Mouse (Mus musculus) gastrocnemius, adult 2 months (tissue): ENCODE results near the gene Tfap2b. TPM values are rescaled to one million over a fixed set of nuclear protein-coding genes. Genes with fewer than 3 reads are reported as not detected.

ENCODE experiments used
- DNase-seq: peaks from one replicate; pipeline ENCODE4 v3.0.0; 2022
- H3K27ac ChIP-seq: fragments of 200-600 bp; 2 replicates; pipeline ENCODE4 v1.8.1; 2022; ENCODE audit warnings: mild to moderate bottlenecking
- H3K4me3 ChIP-seq: fragments of 200-600 bp; 2 replicates; pipeline ENCODE4 v1.8.1; 2022; ENCODE audit warnings: mild to moderate bottlenecking, moderate library complexity
- CTCF ChIP-seq: fragments of 200-600 bp; IDR thresholded peaks from 2 replicates; pipeline ENCODE4 v1.8.1; 2022; ENCODE audit warnings: antibody characterized with exemption, mild to moderate bottlenecking, moderate library complexity
- intact Hi-C: fragments of 180-260 bp; cut with DNase I; formaldehyde crosslinking; loops from one replicate; pipeline ENCODE4 v1.15.1; 2025
- total RNA-seq, 2 experiments: library from RNA; stranded (reverse); gene quantifications; 2 replicates each; pipeline ENCODE4 v1.2.3; 2021

Tfap2b gene
- total RNA-seq, 2 experiments from 2014 or later: not detected

DNA sequence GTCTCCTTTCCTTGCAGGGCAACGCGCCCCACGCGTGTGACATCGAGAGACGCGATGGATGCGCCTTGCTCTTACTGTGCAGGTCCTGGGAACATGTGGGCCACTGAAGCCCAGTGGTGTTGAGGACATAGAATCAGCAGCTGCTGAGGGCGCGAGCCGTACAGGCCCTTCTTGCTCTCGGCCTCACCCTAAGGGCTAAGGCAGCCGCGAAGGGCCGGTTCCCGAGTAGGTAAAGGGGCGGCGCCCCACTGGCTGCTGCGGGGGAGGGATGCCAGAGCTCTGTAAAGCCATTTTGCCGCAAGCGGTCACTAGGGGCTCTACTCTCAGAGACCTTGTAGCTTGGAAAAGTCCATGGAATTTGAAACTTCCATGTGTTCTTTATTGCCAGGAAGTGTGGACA lies 27.9 kb downstream of the Tfap2b start:
- H3K27ac ChIP-seq: no peak overlapping the region
- intact Hi-C loops: no loop called here
- no peak for DNase-seq
- H3K4me3 ChIP-seq: no peak overlapping the region
- TF ChIP-seq CTCF: no peak

DNA sequence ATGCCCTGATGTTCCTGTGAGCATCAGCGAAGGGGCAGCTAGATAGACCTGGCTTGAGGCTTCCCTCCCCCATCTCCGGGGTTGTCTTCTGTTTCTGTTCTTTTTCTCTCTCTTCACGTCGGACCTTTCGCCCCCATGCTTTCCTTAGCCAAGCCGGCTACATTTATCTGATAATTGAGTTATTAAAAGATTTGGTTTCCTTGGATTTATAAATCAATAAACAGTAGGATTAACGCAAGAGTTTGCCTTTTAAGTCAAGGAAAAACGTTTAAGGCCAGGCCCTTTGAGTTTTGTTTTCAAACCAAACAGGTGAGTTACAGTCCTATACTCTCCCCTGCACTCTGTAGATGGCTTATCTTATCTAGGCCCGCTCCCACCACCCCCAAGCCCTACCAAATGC lies 28.3 kb downstream of the Tfap2b start:
- Histone ChIP-seq H3K4me3 (no peak overlapping the region), H3K27ac (no peak overlapping the region)
- TF ChIP-seq CTCF: no peak
- intact Hi-C loops: no loop called here
- no peak for DNase-seq

- Histone ChIP-seq H3K27ac (no peak overlapping the region), H3K4me3 (no peak overlapping the region)
- intact Hi-C loops: no loop called here
- DNase-seq: no peak
- no peak for TF ChIP-seq CTCF
Measured at GRCm38 (mm10) chr1:19237721-19238410, 29.2 kb downstream of the Tfap2b start.

DNA sequence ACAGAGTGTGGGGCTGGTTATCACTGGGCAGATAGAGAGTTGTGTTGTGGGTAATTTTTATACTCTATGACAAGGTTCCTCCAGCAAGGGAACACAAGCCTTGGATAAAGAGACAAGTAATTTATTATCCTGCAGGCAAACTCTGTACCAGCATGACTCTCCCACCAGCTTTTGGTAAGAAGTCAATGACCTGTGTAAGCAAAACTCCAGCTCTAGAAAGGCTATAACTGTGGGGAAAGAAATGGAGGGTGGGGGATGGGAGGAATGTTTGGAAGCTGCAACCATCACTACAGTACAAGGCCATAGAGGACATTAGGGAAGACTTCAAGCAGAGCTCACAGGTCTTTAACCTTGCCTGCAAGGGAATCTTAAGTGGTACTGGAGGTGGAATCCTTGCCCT lies 31.3 kb downstream of the Tfap2b start:
- DNase-seq: no peak
- intact Hi-C loops: no loop called here
- Histone ChIP-seq H3K4me3 (no peak overlapping the region), H3K27ac (no peak overlapping the region)
- no peak for TF ChIP-seq CTCF

- TF ChIP-seq CTCF: no peak
- no peak for DNase-seq
- Histone ChIP-seq H3K27ac (no peak overlapping the region), H3K4me3 (peak overlapping the region; percentile 26)
- intact Hi-C loops: no loop called here
Measured at GRCm38 (mm10) chr1:19241316-19241715, 32.6 kb downstream of the Tfap2b start.

- DNase-seq: no peak
- intact Hi-C loops: no loop called here
- no peak for TF ChIP-seq CTCF
- Histone ChIP-seq H3K4me3 (no peak overlapping the region), H3K27ac (no peak overlapping the region)
Measured at GRCm38 (mm10) chr1:19242021-19242420, 33.3 kb downstream of the Tfap2b start.

DNA sequence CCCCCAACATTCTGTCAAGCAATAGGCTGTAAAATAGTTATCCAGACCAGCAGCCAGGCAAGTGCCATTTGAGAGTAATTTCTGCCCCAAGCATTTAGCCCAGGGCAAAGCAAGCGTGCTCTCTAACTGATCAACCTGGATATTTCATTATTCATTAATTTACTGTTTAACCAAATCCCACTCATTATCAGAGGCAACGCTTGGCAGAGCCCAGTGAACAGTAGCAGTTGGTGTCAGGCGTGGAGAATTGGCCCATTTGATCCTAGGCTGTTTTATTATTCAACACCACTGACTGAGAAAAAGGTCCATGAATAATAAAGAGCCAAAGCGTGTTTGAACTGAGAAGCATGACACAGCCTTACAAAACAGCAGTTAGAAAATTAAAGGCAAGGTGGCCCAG lies 36.3 kb downstream of the Tfap2b start:
- Histone ChIP-seq H3K4me3 (no peak overlapping the region), H3K27ac (no peak overlapping the region)
- no peak for DNase-seq
- no peak for TF ChIP-seq CTCF
- intact Hi-C loops: no loop called here

DNA sequence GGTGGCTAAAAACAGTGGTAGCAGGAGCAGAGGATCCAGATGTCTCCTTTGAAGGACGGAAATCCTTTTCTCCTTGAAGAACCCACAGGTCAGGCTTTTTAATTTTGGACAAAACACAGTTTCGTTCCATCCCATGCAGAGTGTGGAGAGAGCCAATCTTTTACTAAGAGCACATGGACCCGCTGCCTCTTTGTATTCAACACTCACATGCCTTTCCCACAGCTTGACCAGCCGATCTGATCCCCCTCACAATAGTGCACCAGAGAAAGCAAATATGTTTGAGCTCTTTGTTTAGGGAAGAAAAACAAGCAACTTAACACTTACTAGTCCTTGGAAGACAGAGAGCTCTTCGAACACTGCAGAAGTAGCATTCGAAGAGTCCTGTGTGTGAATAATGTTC lies 42.6 kb downstream of the Tfap2b start:
- Histone ChIP-seq H3K4me3 (no peak overlapping the region), H3K27ac (no peak overlapping the region)
- no peak for DNase-seq
- intact Hi-C loops: no loop called here
- TF ChIP-seq CTCF: no peak

DNA sequence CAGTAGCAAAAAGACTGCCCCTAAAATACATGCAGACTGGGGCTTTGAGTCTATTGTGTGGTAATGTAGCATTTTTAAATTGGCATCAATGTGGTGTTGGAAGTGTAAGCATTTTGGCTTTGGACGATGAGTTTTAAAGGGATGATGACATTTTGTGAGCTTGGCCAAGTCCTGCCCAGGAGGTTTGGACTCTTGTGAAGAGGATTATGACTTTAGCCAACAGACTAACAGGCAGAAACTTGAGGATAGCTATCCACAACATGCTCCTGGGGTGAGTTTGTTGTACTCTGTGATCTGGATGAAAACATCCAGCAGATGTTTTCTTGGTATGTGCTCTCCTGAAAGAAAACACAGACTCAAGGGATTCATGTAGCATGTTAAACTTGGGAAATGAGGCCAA lies 60.9 kb downstream of the Tfap2b start:
- intact Hi-C loops: no loop called here
- no peak for TF ChIP-seq CTCF
- Histone ChIP-seq H3K4me3 (no peak overlapping the region), H3K27ac (no peak overlapping the region)
- DNase-seq: no peak

Other genes with a start within 250 kb of the Tfap2b start
- gene Tfap2d, start 105.9 kb upstream of the Tfap2b start, total RNA-seq: not detected